Mouse (Mus musculus): ENCODE data around the gene Tas2r118. TPM values are rescaled to one million over a fixed set of nuclear protein-coding genes. Genes with fewer than 3 reads are reported as not detected.

The Tas2r118 gene
- not detected for polyA plus RNA-seq (2014; fragmentation: Illumina TruSeq; extraction: RNeasy Lipid Tissue Mini Kit (QIAGEN cat#74804); ENCODE audit: low read depth, low replicate concordance)

GRCm38 (mm10) chr6:23969960-23970359, at the start of gene Tas2r118:
TSS of gene Tas2r118 (minus strand) at chr6:23970060.

Other genes starting within 250 kb of the Tas2r118 start
- 1.5 TPM for gene Cadps2, start 130.6 kb downstream of the Tas2r118 start, polyA plus RNA-seq (2014; fragmentation: Illumina TruSeq; extraction: RNeasy Lipid Tissue Mini Kit (QIAGEN cat#74804); ENCODE audit: low read depth, low replicate concordance)
- not detected for gene Slc13a1, start 198.0 kb upstream of the Tas2r118 start, polyA plus RNA-seq (2014; fragmentation: Illumina TruSeq; extraction: RNeasy Lipid Tissue Mini Kit (QIAGEN cat#74804); ENCODE audit: low read depth, low replicate concordance)

Measured in heart, adult 10 weeks (tissue).